Mouse (Mus musculus): Measurements from ENCODE around the gene Zfp988.
"Not testable (repeated sequence)": the region's sequence is repeated elsewhere in the genome, so short reads cannot be mapped to it uniquely, and the experiment has no call there.

DNA sequence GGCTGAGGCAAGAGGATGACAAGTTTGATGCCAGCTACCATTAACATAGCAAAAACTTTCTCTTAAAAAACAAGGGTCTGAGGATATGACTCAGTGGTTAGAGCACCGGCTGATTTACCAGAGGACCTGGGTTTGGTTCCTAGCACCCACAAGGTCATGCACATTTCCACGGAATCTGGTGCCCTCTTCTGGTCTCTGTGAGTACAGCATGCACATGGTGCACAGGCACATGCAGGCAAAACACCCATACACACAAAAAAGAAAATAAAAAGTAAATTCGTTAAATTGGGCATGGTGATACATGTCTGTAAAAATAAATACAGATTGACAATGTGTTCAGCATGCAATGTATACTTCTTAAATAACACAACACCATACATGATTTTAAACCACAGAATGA is 34.8 kb downstream of the Zfp988 start:
- not testable (repeated sequence) for TF ChIP-seq CTCF, POLR2A (IDR thresholded peaks at IDR 0.05; ENCODE audit: extremely low read depth, insufficient read depth, low read length)
